Mouse (Mus musculus) cerebellum, postnatal 14 days (tissue): ENCODE measurements around the gene Mtcl1.
"Not testable (repeated sequence)": the region's sequence is repeated elsewhere in the genome, so short reads cannot be mapped to it uniquely, and the experiment has no call there.

Experiments used
- DNase-seq, 2 experiments: peaks; one replicate each; pipeline ENCODE4 v3.0.0; 2021; ENCODE audit warnings: mixed read lengths in 2 of 2

Mtcl1 gene

DNA sequence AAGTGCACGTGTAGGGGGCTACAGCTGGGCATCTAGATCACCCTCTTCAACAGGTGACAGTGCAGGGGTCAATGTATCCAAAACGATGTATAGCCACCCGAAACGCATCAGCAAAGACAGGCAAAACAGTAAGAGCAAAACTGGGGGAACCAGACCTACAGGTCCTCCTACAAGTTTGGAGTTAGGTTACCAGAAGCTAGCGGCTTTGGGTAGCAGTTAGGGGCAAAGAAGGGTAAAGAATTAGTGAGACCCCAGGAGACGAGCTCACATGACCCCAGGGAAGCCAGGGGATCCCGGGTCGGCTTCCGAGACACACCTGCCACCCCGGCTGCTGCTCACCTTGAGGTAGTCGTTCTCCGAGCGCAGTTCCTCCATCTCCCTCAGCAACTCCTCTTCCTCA lies 1.6 kb downstream of the Mtcl1 start:
- DNase-seq = peak in 1 of 2 experiments; percentile 35

DNA sequence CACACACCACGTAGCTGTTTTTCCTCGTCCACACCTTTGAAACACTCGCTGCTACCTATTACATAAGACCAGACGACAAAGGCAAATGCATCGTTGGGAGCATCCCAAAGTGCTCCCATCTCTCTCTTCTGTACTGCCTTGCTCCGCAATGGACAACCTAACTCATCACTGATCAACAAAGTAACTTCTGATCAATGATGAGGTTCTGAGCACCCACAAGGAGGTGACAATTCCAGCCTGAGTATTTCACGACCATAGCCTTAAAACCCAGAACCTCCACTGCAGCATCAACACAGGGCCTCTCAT lies 2.6 kb downstream of the Mtcl1 start:
- DNase-seq = peak; percentile 28 to 49

DNA sequence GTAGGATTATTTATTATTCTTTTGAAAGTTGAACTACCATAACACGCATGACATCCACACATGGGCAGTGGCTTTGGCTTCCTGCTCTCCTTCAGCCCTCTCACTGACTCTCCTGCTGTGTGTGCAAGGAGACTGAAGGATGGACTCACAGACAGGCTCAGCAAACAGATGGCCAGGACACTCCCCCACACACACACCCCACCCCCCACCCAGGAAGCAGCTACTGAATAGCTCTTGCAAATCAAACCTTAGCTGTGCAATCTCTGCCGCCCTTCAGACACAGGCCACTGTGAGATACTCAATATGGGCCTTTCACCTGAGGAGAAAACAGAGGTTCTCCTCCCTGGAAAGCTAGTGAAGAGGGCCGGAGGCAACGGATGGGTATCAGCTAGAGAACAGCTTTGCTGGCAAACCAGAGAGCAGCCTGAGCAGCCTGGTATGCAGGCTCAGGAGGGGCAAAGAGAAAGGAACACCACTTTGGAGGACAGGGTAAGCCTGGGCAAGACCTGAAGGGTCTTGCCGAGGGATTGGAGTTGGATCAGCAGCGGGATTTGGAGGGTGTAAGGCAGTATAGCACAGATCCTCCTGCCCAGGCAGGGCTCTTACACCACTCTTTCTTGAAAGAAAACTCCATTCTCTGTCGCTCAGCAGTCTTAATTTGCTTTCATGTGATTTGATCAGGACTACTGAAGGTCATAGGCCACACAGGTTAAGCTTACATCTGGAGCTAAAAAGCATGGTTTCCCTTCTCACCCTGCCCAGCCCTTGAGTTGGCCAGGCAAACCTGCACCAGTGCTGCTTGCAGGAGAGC lies 3.1 kb downstream of the Mtcl1 start:
- DNase-seq = peak; percentile 39 to 57

DNA sequence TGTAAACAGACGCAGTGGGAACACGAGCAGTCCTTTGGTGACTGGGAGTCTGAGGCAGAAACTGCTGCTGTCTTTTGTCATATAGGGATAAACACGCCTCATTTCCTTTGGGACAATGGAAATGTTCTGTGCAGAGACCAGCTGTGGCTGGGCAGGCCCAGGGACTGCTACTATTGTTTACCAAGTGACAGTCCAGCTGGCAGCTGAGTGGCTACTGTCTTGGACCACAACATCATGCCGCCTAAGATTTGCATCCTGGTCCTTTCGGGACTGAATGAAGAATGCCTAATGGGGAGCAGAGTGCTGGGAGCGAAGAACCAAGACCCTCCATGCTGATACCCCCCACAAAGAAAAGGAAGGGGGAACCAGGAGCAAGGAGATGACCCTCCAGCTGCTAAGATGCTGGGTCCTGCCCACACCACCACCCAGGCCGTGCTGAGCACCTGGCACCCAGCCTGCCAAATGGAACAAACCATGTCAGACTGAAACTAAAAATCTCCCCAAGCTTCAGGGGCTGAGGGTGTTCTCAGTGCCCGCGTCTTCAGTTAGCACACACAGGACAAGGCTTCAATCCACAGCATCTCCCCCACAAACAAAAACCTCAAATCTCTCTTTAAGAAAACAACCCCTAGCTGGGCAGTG lies 5.4 kb downstream of the Mtcl1 start:
- peak; percentile 59 to 64 for DNase-seq

DNA sequence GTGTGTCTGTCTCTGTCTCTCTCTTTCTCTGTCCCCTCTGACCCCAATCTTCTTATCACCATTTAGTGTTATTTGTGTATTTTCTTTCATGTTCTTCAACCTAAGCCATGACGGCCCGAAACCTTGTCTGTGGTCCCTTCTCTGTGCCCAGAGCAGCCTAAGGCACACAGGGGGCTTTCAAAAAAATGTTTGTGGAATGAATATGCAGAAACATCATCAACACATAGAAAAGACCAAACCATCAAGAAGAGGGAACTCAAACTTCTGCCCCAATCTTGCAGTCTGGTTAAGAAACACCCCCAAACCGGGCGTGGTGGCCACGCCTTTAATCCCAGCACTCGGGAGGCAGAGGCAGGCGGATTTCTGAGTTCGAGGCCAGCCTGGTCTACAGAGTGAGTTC lies 9.7 kb downstream of the Mtcl1 start:
- no peak for DNase-seq

DNA sequence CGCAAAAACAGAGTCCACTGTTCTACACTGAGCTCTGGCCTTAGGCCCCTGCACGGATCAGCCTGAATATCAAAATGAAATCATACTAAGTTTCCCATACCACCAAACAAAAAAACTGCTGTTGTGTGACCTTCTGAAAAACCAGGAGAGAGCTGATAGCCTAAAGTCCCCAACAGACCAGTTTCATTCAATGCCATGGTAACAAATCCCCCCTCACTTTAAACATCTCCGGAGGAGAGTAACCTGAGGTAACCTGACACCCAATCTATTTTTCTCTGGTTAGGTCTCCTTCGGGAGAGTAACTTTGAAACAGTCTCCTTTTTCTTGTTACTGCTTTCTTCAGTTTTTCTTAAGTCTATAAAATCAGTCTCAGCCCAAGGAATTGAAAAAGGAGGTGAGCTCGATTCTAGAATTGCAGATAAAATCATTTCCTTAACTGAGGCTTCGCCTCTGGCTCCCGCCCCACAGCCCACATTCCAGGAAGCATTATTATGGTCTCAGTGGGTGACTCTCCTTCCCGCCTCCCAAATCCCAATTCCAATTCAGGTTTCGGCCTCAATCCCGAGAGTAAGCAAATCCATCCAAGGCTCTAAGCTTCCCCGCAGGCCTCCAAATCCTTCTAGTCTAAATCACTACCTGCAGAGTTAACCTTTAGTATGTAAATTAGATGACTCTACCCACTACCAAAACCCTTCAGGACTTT lies 10.3 kb downstream of the Mtcl1 start:
- no peak for DNase-seq

DNA sequence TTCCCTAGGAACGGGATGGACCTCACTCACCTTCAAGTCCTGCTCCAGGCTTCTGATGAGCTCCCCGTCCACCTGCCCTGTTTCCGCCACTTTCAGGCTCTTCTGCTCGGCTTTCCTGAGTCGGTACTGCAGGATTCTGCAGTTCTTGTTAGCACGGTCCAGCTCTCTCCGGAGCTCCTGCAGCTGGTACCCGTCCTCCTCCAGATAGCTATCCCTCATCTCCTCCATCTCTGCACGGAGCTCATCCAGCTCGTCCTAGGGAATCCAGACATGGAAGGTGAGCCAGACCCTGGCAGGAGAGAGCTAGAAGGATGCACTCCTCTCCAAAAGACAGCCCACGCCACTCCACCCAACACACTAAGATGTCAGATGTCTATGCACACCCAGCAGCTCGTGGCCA lies 11.4 kb downstream of the Mtcl1 start:
- DNase-seq = peak in 1 of 2 experiments; percentile 42

DNA sequence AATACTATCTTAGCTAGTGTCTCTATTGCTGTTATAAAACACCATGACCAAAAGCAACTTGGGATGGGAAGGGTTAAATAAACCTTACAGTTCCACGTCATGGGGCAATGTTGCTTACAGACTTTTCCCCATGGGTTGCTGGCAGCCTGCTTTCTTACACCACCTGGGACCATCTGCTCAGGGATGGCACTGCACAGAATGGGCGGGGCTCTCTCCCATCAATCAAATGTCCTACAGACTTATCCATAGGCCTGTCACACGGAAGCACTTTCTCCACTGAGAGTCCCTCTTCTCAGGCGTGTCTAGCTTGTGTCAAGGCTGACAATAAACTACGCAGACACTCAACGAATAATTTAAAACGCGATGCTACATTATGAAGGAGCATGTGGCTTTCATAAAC lies 12.7 kb downstream of the Mtcl1 start:
- DNase-seq = peak; percentile 90 to 94

DNA sequence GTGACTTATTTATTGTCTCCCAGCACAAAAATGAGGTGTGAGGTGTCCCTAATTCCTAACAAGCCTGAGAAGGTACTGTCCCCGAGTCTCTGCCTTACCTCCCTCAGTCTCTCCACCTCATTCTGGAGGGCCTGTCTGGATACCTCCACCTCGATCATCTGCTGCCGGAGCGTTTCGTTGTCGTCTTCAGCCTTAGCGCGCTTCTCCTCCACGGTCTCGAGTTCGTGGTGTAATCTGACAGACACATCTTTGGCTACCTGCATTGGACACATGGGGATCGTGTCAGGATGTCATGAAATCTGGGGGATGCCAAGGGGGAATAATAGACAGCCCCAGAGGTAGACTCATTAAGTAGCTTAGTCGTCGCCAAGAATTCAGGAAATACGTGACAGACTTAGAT lies 13.6 kb downstream of the Mtcl1 start:
- peak in 1 of 2 experiments; percentile 31 for DNase-seq

DNA sequence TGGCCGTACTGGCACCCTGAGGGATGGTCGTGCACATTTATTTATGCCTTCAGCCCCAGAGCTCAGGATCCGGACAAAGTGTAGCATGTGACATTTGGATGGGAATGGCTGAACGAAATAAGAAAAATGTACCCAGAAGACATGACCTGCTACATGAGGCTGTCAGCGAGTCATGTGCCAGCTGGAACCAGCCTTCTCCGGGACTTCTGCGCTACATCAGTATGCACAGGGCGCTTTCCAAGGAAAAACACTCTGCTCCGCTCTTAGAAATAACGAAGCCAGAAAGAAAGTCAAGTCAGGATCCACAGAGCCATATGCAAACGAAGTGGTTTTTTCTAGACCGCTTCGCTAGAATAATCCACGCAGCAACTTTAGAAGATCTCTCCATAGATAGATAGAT lies 14.5 kb downstream of the Mtcl1 start:
- DNase-seq = peak; percentile 55 to 71

DNA sequence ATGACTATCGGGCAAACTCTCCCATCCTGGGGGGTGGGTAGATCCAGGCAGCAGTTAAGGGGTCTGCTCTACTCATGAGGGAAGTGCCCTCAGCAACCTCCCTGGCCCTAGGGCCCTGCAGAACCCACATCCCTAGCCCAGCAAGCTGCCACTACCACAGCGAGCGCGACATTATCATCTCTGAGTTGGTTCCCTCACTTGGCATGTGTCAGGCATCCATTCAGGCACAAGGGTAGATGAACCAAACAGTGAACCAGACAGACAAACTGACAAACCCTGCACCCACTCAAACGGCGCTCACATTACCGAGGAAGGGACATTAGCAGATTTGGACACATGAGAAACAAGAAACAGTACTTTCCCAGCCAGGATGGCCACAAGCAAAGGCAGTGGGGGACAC lies 15.0 kb downstream of the Mtcl1 start:
- DNase-seq = peak in 1 of 2 experiments; percentile 31

DNA sequence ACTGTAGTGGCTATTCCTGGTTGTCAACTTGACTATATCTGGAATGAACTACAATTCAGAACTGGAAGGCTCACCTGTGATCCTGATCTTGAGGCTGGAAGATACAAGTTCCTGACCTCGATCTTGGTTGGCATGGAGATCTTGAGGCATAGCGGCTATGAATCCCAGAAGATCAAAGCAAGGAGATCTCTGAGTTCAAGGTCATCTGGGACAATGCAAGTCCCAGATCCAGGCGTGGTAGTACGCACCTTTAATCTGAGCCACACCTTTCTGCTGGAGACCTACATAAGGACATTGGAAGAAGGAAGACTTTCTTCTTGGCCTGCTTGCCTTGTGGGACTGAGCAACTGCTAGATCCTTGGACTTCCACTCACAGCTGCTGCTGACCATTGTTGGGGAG lies 24.9 kb downstream of the Mtcl1 start:
- DNase-seq = not testable (repeated sequence)

DNA sequence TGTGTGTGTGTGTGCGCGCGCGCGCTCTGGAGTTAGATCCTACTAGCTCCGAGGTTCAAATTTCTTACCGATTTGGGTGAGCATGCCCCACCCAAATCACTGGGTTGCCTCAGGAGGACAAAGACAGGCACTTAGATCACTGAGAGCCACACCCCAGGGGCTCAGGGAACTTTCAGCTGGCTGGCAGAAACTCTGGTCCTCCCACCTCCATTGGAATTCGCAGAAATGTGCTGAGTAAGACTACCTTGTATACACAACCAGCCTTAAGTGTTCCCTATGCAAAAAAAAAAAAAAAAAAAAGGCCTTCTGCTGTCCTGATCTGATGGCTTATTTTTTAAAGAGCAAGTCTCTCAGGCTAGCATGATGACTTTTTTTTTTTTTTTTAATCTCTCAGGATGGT lies 30.1 kb downstream of the Mtcl1 start:
- DNase-seq = no peak

DNA sequence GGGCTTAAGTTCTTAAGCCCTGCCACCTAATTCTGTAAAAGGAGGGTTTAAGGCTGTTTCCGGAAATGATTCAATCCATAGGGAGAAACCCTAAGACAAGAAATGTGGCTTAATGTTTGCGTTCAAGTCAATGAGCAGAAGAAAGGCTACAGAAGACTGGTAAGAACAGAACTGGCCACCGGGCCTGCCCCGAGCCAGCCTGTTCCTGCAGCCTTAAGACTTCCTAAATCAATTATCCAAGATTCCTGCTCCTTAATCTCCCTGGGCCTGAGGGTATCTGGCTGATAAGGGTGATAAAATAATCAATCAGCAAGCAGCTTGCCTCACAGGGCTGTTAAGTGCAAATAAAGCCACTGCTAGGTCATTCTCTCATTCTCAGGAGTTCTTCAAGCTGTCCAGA lies 31.8 kb downstream of the Mtcl1 start:
- no peak for DNase-seq

DNA sequence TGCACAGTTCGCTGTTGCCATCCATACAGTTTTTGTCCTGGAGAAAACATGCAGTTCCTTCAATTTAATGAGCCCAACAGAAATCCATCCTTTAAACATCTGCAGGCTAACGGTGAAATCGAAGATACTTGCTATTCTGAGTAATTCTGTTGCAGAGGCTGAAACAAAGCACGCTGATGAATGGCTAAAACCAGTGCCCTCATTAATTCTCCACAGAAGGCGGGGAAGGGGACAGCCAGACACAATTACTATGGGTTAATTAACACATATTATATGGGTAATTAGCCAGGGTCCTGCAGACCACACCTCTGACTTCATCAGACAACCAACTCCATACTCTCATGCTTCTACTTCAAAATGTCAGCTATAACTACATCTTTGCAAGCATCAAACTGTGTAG lies 32.2 kb downstream of the Mtcl1 start:
- no peak for DNase-seq

DNA sequence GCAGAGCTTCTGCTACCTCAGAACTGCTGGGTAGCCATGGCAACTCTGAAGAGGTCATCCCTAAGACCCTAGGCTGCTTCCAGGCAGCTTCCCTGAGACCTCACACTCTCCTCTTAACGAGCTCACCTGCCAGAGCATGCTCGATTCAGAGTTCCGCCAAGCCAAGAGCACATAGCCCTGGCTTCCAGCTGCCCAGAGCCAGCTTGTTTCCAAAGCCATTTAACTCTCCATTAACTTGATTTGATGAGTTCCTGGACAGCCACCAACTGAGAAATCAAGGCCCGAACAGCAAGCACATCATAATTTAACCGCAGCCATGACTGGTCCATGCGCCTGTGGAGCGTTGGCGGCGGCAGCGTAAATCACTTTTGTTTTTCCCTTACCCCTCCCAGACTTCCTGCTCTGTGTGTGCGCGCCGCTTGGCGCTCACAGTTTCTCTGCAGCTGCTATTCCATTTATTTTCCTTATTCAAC lies 32.7 kb downstream of the Mtcl1 start:
- DNase-seq = peak; percentile 59 to 63

DNA sequence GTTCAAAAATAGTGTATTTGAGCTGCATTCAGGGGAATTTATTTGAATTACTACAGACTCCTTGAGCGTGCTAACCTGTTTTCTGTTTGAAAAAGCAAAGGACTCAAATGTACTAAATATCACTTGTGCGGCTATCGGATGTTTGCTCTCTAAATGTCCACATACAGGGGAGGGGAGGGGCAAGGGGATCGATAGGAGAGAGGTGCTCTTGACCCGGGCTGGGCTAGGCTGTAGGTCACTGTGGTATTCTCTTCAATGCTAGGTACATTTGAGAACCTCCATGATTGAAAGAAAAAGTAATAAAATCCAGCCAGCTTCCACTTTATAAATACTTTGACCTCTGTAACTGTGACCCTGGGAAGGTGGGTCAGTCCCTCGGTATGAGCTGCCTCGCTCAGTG lies 33.1 kb downstream of the Mtcl1 start:
- no peak for DNase-seq

DNA sequence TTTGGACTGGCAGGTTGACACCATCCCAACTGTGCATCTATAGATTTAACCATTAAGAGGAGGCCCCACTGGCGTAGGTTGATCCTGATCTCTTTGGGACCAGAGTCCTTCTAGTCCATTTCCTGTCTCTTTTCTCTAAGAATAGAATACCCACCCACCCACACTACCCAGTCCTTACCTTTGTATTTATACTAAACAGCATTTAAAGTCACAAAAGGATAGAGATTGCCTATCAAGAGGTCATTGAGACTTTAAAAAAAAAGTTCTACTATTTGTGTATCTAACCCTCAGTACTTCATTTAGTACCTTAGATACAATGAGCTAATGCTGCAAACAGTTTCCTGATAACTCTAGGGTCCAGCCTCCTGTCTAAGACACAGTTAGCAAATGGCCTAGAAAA lies 35.2 kb downstream of the Mtcl1 start:
- DNase-seq = no peak

DNA sequence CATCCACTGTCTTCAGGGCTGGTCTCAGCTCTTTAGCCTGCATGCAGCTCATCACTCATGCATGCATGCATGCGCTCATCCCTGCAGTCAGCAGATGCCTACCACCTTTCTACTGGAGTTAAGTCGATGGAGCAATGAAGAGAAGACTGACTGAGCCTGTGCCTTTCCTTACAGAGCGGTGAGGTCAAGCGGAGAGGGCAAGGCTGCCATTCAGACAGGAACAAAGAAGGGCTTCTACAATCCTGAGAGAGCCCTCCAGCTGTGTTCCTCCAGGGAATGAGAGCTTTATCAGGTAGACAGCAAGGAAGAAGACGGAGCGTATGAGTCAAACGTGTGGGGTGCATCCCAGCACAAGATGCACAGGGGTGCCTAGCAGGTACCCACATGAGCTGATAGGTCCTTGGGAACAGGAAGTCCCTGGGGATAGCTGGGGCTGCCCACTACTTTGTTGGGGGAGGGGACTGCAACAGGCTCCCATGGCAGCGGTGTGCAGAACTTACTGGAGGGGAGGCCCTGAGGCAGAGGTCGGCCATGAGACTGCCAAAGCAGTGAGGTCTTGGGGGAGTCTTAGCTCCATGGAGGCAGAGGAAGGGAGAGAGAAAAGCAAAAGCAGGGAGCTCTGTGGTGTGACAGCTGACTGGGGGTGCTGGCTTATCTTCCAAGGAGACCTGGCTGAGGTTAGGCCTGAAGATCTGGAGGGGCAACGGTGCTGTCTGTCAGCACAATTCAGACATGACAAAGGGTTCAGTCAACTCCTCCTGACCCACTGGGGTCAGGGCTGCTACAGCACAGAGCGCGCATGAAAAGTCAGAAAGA lies 37.2 kb downstream of the Mtcl1 start:
- DNase-seq = no peak

DNA sequence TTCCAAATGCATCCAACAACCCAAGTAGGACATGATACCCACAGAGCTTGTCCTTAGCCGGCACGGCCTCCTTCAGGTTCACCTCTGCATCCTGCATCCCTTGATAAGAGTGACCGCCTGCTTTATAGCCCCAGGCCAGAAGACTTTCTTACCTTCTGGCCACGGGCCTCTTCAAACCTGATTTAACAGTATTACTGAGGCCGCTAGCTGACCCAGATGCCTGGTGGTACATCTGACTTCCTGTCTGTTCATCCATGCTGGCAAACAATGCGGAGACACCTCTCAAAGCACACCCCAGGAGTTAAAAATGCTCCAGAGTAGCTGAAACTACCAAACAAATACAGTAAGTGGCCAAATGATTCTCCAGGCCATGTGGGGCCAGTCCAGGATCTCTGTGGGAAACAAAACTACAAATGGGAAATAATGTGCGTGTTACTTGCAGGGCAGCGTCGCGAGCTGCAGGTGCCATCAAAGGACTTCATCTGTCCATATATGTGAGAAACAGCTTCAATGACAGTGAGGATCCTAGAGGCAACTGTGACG lies 38.6 kb downstream of the Mtcl1 start:
- no peak for DNase-seq

DNA sequence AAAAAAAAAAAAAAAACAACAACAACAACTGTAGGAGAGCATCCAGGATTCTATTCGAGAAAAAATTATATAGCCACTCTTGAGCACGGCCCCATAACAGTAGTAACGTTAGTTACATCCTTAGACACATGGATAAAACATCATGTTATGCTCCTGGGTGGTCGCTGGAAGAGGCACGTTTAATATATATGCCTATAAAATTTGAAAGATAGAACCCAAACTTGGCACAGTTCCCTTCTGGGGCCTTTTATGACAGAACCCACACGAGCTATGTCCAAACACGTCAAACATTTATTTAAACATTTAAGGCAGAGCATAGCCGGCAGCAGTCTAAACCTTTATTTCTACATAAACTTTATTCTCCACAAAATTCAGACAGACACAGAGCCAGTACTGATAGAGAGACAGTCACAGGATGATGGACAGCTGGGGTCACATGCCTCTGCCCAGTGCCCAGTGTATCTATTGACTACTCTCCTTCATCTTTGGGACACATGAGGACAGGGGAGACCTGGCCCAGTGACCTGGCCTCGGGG lies 40.4 kb downstream of the Mtcl1 start:
- no peak for DNase-seq

DNA sequence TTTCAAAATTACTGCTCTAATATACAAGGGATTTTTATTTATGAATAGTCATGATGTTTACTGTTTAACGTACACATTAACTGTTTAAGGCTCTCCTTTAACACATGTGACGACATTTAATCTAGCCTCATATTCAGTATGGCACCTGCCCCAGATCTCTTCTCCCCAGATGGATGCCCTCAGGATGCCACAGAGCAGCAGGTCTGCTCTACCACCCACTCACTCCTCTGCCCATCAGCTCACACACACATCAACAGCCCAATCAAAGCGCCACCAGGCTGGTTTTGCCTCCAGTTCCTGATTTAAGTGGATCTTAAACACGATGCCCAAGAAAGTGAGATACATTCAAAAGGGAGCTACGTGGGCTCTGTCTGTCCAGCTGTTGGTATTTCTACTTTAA lies 41.1 kb downstream of the Mtcl1 start:
- no peak for DNase-seq

DNA sequence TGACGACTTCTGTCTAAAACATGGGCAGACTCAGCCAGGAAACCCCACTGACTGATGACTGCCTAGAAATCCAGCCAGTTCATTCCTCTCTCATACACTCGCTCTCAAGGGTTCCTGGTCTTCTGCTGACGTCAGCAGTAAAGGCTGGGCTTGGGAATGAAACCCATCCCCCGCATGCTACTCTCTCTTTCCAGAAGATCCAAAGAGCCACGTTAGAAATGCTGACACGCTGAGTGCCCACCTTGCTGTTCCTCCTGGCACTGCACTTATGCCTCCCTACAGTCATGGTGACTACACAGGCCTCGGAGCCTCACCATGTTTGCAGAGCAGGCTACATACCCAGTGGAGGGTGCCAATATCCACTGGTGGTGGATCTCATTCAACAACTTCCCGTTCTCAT lies 41.7 kb downstream of the Mtcl1 start:
- peak; percentile 58 to 59 for DNase-seq
